Mouse (Mus musculus) c-Kit-positive CD71-positive TER-119-negative erythroid progenitor cells, embryonic 14.5 days (primary cell): ENCODE measurements at regions not wholly inside any gene's neighbourhood (a gene's known extent, or its start where the extent isn't known, plus 50 kb on each side); places are given as distances from the start of the nearest gene placed in this dataset.

Source experiments
- DNase-seq: peaks from one replicate; pipeline ENCODE4 v3.0.0-alpha.2; 2013; ENCODE audit warnings: low read depth

- DNase-seq, result no peak
Observed at GRCm38 (mm10) chr11:38036582-38036981, 800.8 kb upstream of the Tenm2 start.

- DNase-seq, result no peak
Observed at GRCm38 (mm10) chr11:38034526-38035286, 798.9 kb upstream of the Tenm2 start.

- DNase-seq, result no peak
Observed at GRCm38 (mm10) chr11:38021704-38022103, 785.9 kb upstream of the Tenm2 start.

- no peak for DNase-seq
Observed at GRCm38 (mm10) chr11:37978131-37978530, 742.4 kb upstream of the Tenm2 start.

GRCm38 (mm10) chr11:37936439-37937134 is 700.8 kb upstream of the Tenm2 start:
- DNase-seq, result no peak

- no peak for DNase-seq
Observed at GRCm38 (mm10) chr11:37913161-37913560, 677.4 kb upstream of the Tenm2 start.

- DNase-seq, result no peak
Observed at GRCm38 (mm10) chr11:37904991-37905390, 669.2 kb upstream of the Tenm2 start.

- no peak for DNase-seq
Observed at GRCm38 (mm10) chr11:37897713-37898112, 661.9 kb upstream of the Tenm2 start.

- no peak for DNase-seq
Observed at GRCm38 (mm10) chr11:37882717-37883116, 647.0 kb upstream of the Tenm2 start.

- no peak for DNase-seq
Observed at GRCm38 (mm10) chr11:37837301-37837700, 601.5 kb upstream of the Tenm2 start.

GRCm38 (mm10) chr11:37830975-37831374 is 595.2 kb upstream of the Tenm2 start:
- DNase-seq, result no peak

- no peak for DNase-seq
Observed at GRCm38 (mm10) chr11:37806761-37807160, 571.0 kb upstream of the Tenm2 start.

GRCm38 (mm10) chr11:37798783-37799318 is 563.1 kb upstream of the Tenm2 start:
- no peak for DNase-seq

- DNase-seq, result no peak
Observed at GRCm38 (mm10) chr11:37772481-37773089, 536.8 kb upstream of the Tenm2 start.

GRCm38 (mm10) chr11:37770881-37771280 is 535.1 kb upstream of the Tenm2 start:
- no peak for DNase-seq

GRCm38 (mm10) chr11:37768121-37768520 is 532.4 kb upstream of the Tenm2 start:
- DNase-seq, result no peak

- DNase-seq, result no peak
Observed at GRCm38 (mm10) chr11:37735992-37736391, 500.2 kb upstream of the Tenm2 start.

GRCm38 (mm10) chr11:37735501-37735900 is 499.7 kb upstream of the Tenm2 start:
- DNase-seq, result no peak

GRCm38 (mm10) chr11:37696981-37697380 is 461.2 kb upstream of the Tenm2 start:
- DNase-seq, result no peak

- DNase-seq, result no peak
Observed at GRCm38 (mm10) chr11:37678484-37679193, 442.9 kb upstream of the Tenm2 start.

- DNase-seq, result no peak
Observed at GRCm38 (mm10) chr11:37671320-37671719, 435.6 kb upstream of the Tenm2 start.

GRCm38 (mm10) chr11:37666925-37667324 is 431.2 kb upstream of the Tenm2 start:
- no peak for DNase-seq
